Mouse (Mus musculus) midbrain, postnatal 0 days (tissue): Measurements from ENCODE around the gene Ngly1. TPM values are rescaled to one million over a fixed set of nuclear protein-coding genes. Genes with fewer than 3 reads are reported as not detected.

Experiments used
- ATAC-seq: fragments of 200-750 bp; cut with Nextera tagmentation; 2 replicates; pipeline ENCODE4 v1.8.0; 2017; ENCODE audit warnings: moderate number of reproducible peaks, mild to moderate bottlenecking, moderate TSS enrichment, moderate library complexity; ENCODE audit not compliant: low FRiP score
- DNase-seq: peaks from one replicate; pipeline ENCODE4 v3.0.0-alpha.2; 2015; ENCODE audit warnings: low spot score
- H3K27ac ChIP-seq: fragments of 300-500 bp; sonication (generic); 2 replicates; pipeline ENCODE4 v1.5.1; 2014; ENCODE audit warnings: low read depth, mild to moderate bottlenecking, low read length, mixed read lengths
- H3K27me3 ChIP-seq: fragments of 300-500 bp; sonication (generic); 2 replicates; pipeline ENCODE4 v1.6.1; 2014; ENCODE audit warnings: low read length, control low read depth, mixed read lengths; ENCODE audit not compliant: insufficient read depth
- H3K36me3 ChIP-seq: fragments of 300-500 bp; sonication (generic); 2 replicates; pipeline ENCODE4 v1.6.1; 2014; ENCODE audit warnings: low read length, control low read depth, mixed read lengths; ENCODE audit not compliant: insufficient read depth
- H3K4me1 ChIP-seq: fragments of 300-500 bp; sonication (generic); 2 replicates; pipeline ENCODE4 v1.6.1; 2014; ENCODE audit warnings: mild to moderate bottlenecking, control low read depth, antibody characterized with exemption, low read length, mixed read lengths; ENCODE audit not compliant: insufficient read depth
- H3K4me2 ChIP-seq: fragments of 300-500 bp; sonication (generic); 2 replicates; pipeline ENCODE4 v1.6.1; 2014; ENCODE audit warnings: low read depth, mild to moderate bottlenecking, low read length, mixed read lengths; ENCODE audit not compliant: poor library complexity, severe bottlenecking
- H3K4me3 ChIP-seq: fragments of 300-500 bp; sonication (generic); 2 replicates; pipeline ENCODE4 v1.5.1; 2014; ENCODE audit warnings: low read depth, mild to moderate bottlenecking, low read length, moderate library complexity
- H3K9ac ChIP-seq: fragments of 300-500 bp; sonication (generic); replicated peaks from 2 replicates; pipeline ENCODE4 v1.6.1; 2014; ENCODE audit warnings: mild to moderate bottlenecking, low read length, moderate library complexity, mixed read lengths; ENCODE audit not compliant: poor library complexity, severe bottlenecking
- H3K9me3 ChIP-seq: fragments of 300-500 bp; sonication (generic); 2 replicates; pipeline ENCODE4 v1.6.1; 2016; ENCODE audit warnings: low read length, control low read depth
- CTCF ChIP-seq: IDR thresholded peaks from 2 replicates; pipeline ENCODE4 v1.5.1; 2016; ENCODE audit warnings: antibody characterized with exemption, mild to moderate bottlenecking
- WGBS: fragments of 180-500 bp; shearing (Covaris S2); extraction: QIAGEN DNeasy Blood & Tissue Kit; methylation state at CpG from one replicate; pipeline ENCODE4 v1.1.7; 2014; 5-methylcytosine and 5-hydroxymethylcytosine counted together
- polyA plus RNA-seq: library from polyadenylated mRNA; unstranded; fragments of >200 nt; fragmentation: Nextera tagmentation; extraction: Ambion mirVana; gene quantifications from 2 replicates; pipeline ENCODE4 v1.2.1, GENCODE M21; 2015
- total RNA-seq: library from RNA; depleted of rRNA; stranded (reverse); fragments of >200 nt; gene quantifications from 2 replicates; pipeline ENCODE4 v1.2.3, GENCODE M21; 2014

Ngly1 gene
- total and polyA plus RNA-seq, 2 experiments from 2014 or later = 16.4 to 23.8 TPM

- Histone ChIP-seq H3K4me3 (no peak overlapping the region), H3K4me2 (no peak overlapping the region), H3K27me3 (no peaks in the 10 kb centered on the region), H3K9me3 (no peaks in the 10 kb centered on the region), H3K27ac (no peak overlapping the region), H3K9ac (no peak overlapping the region), H3K36me3 (no peaks in the 10 kb centered on the region), H3K4me1 (no peaks in the 10 kb centered on the region)
- ATAC-seq (no peak), DNase-seq (no peak)
- WGBS = 76% methylated on average over 4 of the region's 4 CpGs
- no peak for TF ChIP-seq CTCF
These were observed 75.3 kb downstream of the Ngly1 start for GRCm38 (mm10) chr14:16324394-16324793.

GRCm38 (mm10) chr14:16325208-16325607, 76.1 kb downstream of the Ngly1 start:
- Histone ChIP-seq H3K4me1 (no peaks in the 10 kb centered on the region), H3K27ac (no peak overlapping the region), H3K9me3 (no peaks in the 10 kb centered on the region), H3K4me2 (no peak overlapping the region), H3K36me3 (no peaks in the 10 kb centered on the region), H3K9ac (no peak overlapping the region), H3K27me3 (no peaks in the 10 kb centered on the region), H3K4me3 (no peak overlapping the region)
- WGBS = 32% methylated on average over 1 of the region's 1 CpGs
- no peak for DNase-seq
- no peak for ATAC-seq
- peak; percentile 46 for TF ChIP-seq CTCF

- no peak for TF ChIP-seq CTCF
- Histone ChIP-seq H3K4me2 (no peak overlapping the region), H3K4me3 (no peak overlapping the region), H3K4me1 (no peaks in the 10 kb centered on the region), H3K9me3 (no peaks in the 10 kb centered on the region), H3K27me3 (no peaks in the 10 kb centered on the region), H3K9ac (no peak overlapping the region), H3K27ac (no peak overlapping the region), H3K36me3 (no peaks in the 10 kb centered on the region)
- DNase-seq = peak; percentile 39
- WGBS = 5% methylated on average over 2 of the region's 2 CpGs
- ATAC-seq = peak; percentile 47; the same call in 1 of the 2 replicates
These were observed 79.5 kb downstream of the Ngly1 start for GRCm38 (mm10) chr14:16328531-16328930.

GRCm38 (mm10) chr14:16328959-16329480, 79.9 kb downstream of the Ngly1 start:
- Histone ChIP-seq H3K4me3 (no peak overlapping the region), H3K27me3 (no peaks in the 10 kb centered on the region), H3K4me2 (no peak overlapping the region), H3K27ac (no peak overlapping the region), H3K9me3 (no peaks in the 10 kb centered on the region), H3K4me1 (no peaks in the 10 kb centered on the region), H3K36me3 (no peaks in the 10 kb centered on the region), H3K9ac (no peak overlapping the region)
- no peak for TF ChIP-seq CTCF
- 25% methylated on average over 5 of the region's 5 CpGs for WGBS
- DNase-seq (no peak), ATAC-seq (no peak)

- 76% methylated on average over 3 of the region's 3 CpGs for WGBS
- no peak overlapping the region for H3K4me2 ChIP-seq
- no peaks in the 10 kb centered on the region for H3K4me1 ChIP-seq
- no peak for DNase-seq
- no peak overlapping the region for H3K9ac ChIP-seq
- no peaks in the 10 kb centered on the region for H3K27me3 ChIP-seq
- no peak for ATAC-seq
- no peaks in the 10 kb centered on the region for H3K9me3 ChIP-seq
- H3K27ac ChIP-seq = no peak overlapping the region
- H3K36me3 ChIP-seq = no peaks in the 10 kb centered on the region
- H3K4me3 ChIP-seq = no peak overlapping the region
- no peak for TF ChIP-seq CTCF
These were observed 80.7 kb downstream of the Ngly1 start for GRCm38 (mm10) chr14:16329756-16330155.

GRCm38 (mm10) chr14:16334260-16334659, 85.2 kb downstream of the Ngly1 start:
- Histone ChIP-seq H3K4me1 (no peaks in the 10 kb centered on the region), H3K27me3 (no peaks in the 10 kb centered on the region), H3K4me2 (no peak overlapping the region), H3K9me3 (no peaks in the 10 kb centered on the region), H3K4me3 (no peak overlapping the region), H3K9ac (no peak overlapping the region), H3K36me3 (no peaks in the 10 kb centered on the region), H3K27ac (no peak overlapping the region)
- no peak for TF ChIP-seq CTCF
- DNase-seq (no peak), ATAC-seq (no peak)
- 78% methylated on average over 3 of the region's 3 CpGs for WGBS
